Mouse (Mus musculus) kidney, adult 2 months (tissue): ENCODE data around the gene Ttbk1.

Experiments
- CTCF ChIP-seq: fragments of 200-500 bp; conservative IDR thresholded peaks from 2 replicates; pipeline ENCODE4 v1.5.1; 2011; ENCODE audit warnings: low read depth, mild to moderate bottlenecking, control low read depth, low read length, moderate library complexity, mixed read lengths; ENCODE audit not compliant: insufficient read depth, insufficient read length
- POLR2A ChIP-seq: fragments of 200-500 bp; IDR thresholded peaks from one replicate; pipeline ENCODE4 v1.6.1; 2011; ENCODE audit warnings: low read depth, low read length, control low read depth

DNA sequence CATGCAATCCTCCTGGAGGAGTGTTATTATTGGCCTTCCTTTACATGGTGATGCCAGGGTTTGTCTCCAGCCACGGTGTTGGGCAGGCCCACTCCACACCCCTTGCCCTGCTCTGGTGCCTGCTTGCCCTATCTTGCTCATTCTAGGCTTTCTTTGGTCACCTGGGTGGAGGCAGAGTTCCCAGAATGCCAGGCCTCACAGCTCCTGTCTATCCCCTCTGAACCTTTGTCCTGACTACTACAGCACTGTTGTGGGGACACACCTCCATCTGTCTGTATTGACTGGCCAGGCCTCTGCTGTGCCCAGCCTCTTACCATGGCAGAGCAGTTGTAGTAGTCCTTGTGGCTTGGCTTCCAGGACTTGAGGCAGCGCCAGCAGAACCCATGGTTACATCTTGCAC is 15.3 kb upstream of the Ttbk1 start:
- TF ChIP-seq POLR2A (no peak), CTCF (no peak)
